Mouse (Mus musculus) hindbrain, postnatal 0 days (tissue): ENCODE data around the gene Mbnl2. TPM values are rescaled to one million over a fixed set of nuclear protein-coding genes. Genes with fewer than 3 reads are reported as not detected.

ENCODE experiments used
- ATAC-seq: fragments of 200-750 bp; cut with Nextera tagmentation; 2 replicates; pipeline ENCODE4 v1.8.0; 2017; ENCODE audit warnings: mild to moderate bottlenecking, moderate TSS enrichment, moderate library complexity
- DNase-seq: peaks from one replicate; pipeline ENCODE4 v3.0.0-alpha.2; 2015; ENCODE audit warnings: low spot score
- H3K27ac ChIP-seq: fragments of 300-500 bp; sonication (generic); 2 replicates; pipeline ENCODE4 v1.5.1; 2014; ENCODE audit warnings: mild to moderate bottlenecking
- H3K27me3 ChIP-seq: fragments of 300-500 bp; sonication (generic); 2 replicates; pipeline ENCODE4 v1.6.1; 2014; ENCODE audit warnings: low read length, mixed read lengths; ENCODE audit not compliant: insufficient read depth
- H3K36me3 ChIP-seq: fragments of 300-500 bp; sonication (generic); 2 replicates; pipeline ENCODE4 v1.6.1; 2014; ENCODE audit warnings: low read length, mixed read lengths; ENCODE audit not compliant: insufficient read depth
- H3K4me1 ChIP-seq: fragments of 300-500 bp; sonication (generic); 2 replicates; pipeline ENCODE4 v1.6.1; 2014; ENCODE audit warnings: antibody characterized with exemption, low read length, mixed read lengths; ENCODE audit not compliant: insufficient read depth
- H3K4me2 ChIP-seq: fragments of 300-500 bp; sonication (generic); 2 replicates; pipeline ENCODE4 v1.6.1; 2014; ENCODE audit warnings: low read depth, mild to moderate bottlenecking, low read length, moderate library complexity, mixed read lengths
- H3K4me3 ChIP-seq: fragments of 300-500 bp; sonication (generic); 2 replicates; pipeline ENCODE4 v1.5.1; 2014; ENCODE audit warnings: low read length
- H3K9ac ChIP-seq: fragments of 300-500 bp; sonication (generic); replicated peaks from 2 replicates; pipeline ENCODE4 v1.6.1; 2014; ENCODE audit warnings: mild to moderate bottlenecking, low read length, moderate library complexity, mixed read lengths
- H3K9me3 ChIP-seq: fragments of 300-500 bp; sonication (generic); 2 replicates; pipeline ENCODE4 v1.6.1; 2016; ENCODE audit warnings: low read length, mixed read lengths
- CTCF ChIP-seq: IDR thresholded peaks from 2 replicates; pipeline ENCODE4 v1.5.1; 2016; ENCODE audit warnings: antibody characterized with exemption, control low read depth, low read depth
- WGBS: fragments of 180-500 bp; shearing (Covaris S2); extraction: QIAGEN DNeasy Blood & Tissue Kit; methylation state at CpG from one replicate; pipeline ENCODE4 v1.1.7; 2014; 5-methylcytosine and 5-hydroxymethylcytosine counted together
- polyA plus RNA-seq: library from polyadenylated mRNA; unstranded; fragments of >200 nt; fragmentation: Nextera tagmentation; extraction: Ambion mirVana; gene quantifications from 2 replicates; pipeline ENCODE4 v1.2.1, GENCODE M21; 2015
- total RNA-seq: library from RNA; depleted of rRNA; stranded (reverse); fragments of >200 nt; gene quantifications from 2 replicates; pipeline ENCODE4 v1.2.3, GENCODE M21; 2014

The Mbnl2 gene
- total and polyA plus RNA-seq, 2 experiments from 2014 or later, result 28.6 to 78.3 TPM

- WGBS, result 75% methylated on average over 5 of the region's 5 CpGs
- DNase-seq (no peak), ATAC-seq (no peak)
- H3K36me3 ChIP-seq, result no peaks in the 10 kb centered on the region
- no peaks in the 10 kb centered on the region for H3K9me3 ChIP-seq
- TF ChIP-seq CTCF, result no peak
- H3K4me2 ChIP-seq, result no peak overlapping the region
- H3K4me1 ChIP-seq, result no peaks in the 10 kb centered on the region
- H3K4me3 ChIP-seq, result no peak overlapping the region
- H3K27ac ChIP-seq, result no peak overlapping the region
- H3K9ac ChIP-seq, result no peak overlapping the region
- no peaks in the 10 kb centered on the region for H3K27me3 ChIP-seq
These were observed 95.7 kb downstream of the Mbnl2 start for GRCm38 (mm10) chr14:120371174-120371573.

- Histone ChIP-seq H3K9me3 (no peaks in the 10 kb centered on the region), H3K4me3 (no peak overlapping the region), H3K27ac (no peak overlapping the region), H3K9ac (no peak overlapping the region), H3K27me3 (no peaks in the 10 kb centered on the region), H3K4me1 (no peaks in the 10 kb centered on the region), H3K36me3 (no peaks in the 10 kb centered on the region), H3K4me2 (no peak overlapping the region)
- 75% methylated on average over 11 of the region's 11 CpGs for WGBS
- DNase-seq, result no peak
- TF ChIP-seq CTCF, result no peak
- no peak for ATAC-seq
These were observed 97.9 kb downstream of the Mbnl2 start for GRCm38 (mm10) chr14:120373026-120374024.

DNA sequence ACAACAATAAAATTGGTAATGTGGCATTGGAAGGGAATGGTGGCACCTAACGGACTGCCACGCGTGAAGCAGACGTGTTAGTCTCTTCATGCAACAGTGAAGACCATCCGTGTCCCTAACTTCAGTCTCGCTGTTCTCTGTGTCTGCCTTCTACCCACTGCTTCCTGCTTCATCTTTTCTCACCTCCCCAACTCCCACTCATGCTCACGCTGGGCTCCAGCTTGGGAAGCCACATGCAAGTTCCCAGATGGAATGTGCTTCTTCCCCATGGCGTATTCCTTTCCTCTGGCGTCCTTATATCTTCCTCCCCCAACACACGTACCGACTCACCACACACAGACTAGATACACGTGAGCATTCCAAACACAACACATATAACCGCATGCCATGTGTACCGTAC is 99.3 kb downstream of the Mbnl2 start:
- Histone ChIP-seq H3K9me3 (no peaks in the 10 kb centered on the region), H3K4me2 (no peak overlapping the region), H3K4me3 (no peak overlapping the region), H3K27ac (no peak overlapping the region), H3K4me1 (no peaks in the 10 kb centered on the region), H3K9ac (no peak overlapping the region), H3K27me3 (no peaks in the 10 kb centered on the region), H3K36me3 (no peaks in the 10 kb centered on the region)
- ATAC-seq (no peak), DNase-seq (no peak)
- WGBS, result 97% methylated on average over 14 of the region's 14 CpGs
- TF ChIP-seq CTCF, result no peak

DNA sequence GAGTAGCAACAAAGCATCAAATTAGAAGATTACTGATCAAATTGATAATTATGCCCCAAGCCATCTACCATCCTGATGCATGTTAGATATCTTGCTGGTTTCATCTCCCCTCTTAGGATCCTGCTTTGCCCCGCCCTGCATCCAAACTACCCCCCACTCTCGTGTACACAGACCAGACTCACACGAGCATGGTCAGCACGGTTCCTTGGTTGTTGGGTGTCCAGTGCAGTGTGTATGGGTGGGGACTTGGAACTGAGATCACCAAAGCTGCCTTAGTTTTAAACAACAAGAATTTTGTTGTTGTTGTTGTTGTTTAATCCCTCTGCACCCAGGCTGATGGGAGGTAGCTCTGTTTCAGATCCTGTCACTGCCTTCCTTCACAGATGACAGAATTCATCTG is 101.7 kb downstream of the Mbnl2 start:
- ATAC-seq (no peak), DNase-seq (no peak)
- no peak overlapping the region for H3K27ac ChIP-seq
- H3K9me3 ChIP-seq, result no peaks in the 10 kb centered on the region
- no peak for TF ChIP-seq CTCF
- H3K36me3 ChIP-seq, result no peaks in the 10 kb centered on the region
- no peak overlapping the region for H3K4me3 ChIP-seq
- WGBS, result 85% methylated on average over 4 of the region's 4 CpGs
- no peaks in the 10 kb centered on the region for H3K27me3 ChIP-seq
- H3K9ac ChIP-seq, result no peak overlapping the region
- H3K4me2 ChIP-seq, result no peak overlapping the region
- no peaks in the 10 kb centered on the region for H3K4me1 ChIP-seq

GRCm38 (mm10) chr14:120378002-120378401 is 102.5 kb downstream of the Mbnl2 start:
- Histone ChIP-seq H3K4me3 (no peak overlapping the region), H3K4me1 (no peaks in the 10 kb centered on the region), H3K36me3 (no peaks in the 10 kb centered on the region), H3K9me3 (no peaks in the 10 kb centered on the region), H3K27me3 (no peaks in the 10 kb centered on the region), H3K27ac (no peak overlapping the region), H3K9ac (no peak overlapping the region), H3K4me2 (no peak overlapping the region)
- WGBS, result 60% methylated on average over 8 of the region's 8 CpGs
- no peak for DNase-seq
- no peak for ATAC-seq
- no peak for TF ChIP-seq CTCF

GRCm38 (mm10) chr14:120379716-120380115 is 104.2 kb downstream of the Mbnl2 start:
- 74% methylated on average over 4 of the region's 4 CpGs for WGBS
- DNase-seq (no peak), ATAC-seq (no peak)
- Histone ChIP-seq H3K27me3 (no peaks in the 10 kb centered on the region), H3K27ac (no peak overlapping the region), H3K4me2 (no peak overlapping the region), H3K4me1 (no peaks in the 10 kb centered on the region), H3K4me3 (no peak overlapping the region), H3K9ac (no peak overlapping the region), H3K36me3 (no peaks in the 10 kb centered on the region), H3K9me3 (no peaks in the 10 kb centered on the region)
- no peak for TF ChIP-seq CTCF

DNA sequence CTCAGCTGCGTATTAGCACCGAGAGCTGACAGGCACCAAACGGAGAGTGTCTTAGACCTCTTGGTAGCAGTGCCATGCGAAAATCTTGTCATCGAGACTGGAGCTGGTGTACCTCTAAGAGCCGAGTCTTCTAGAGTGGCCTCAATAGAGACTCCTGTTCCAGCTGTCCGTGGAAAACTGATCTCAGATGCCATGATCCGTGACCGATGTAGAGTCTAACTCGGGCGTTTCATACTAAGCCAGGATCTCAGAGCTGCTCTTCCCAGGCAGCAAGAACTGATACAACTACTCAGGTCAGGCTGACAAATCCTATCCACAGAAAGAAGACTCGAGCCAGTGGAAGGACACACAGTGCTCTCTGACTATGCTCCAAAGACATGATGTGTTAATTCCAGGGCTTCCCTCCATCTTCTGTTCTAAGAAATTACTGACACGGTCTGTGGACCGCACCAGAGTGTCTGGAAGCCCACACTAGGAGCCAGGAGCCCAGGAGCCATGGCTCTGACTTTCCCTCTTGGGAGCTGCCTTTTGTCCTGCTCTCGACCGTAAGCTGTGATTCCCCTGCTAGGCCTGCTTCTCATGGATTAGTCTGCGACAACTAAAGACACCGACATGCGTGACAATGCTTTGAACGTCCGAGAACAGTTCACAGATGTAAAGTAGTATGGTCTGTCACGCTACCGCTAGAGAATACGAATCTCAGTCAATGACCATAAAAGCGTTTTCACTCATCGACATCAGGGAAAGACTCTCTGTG is 106.1 kb downstream of the Mbnl2 start:
- Histone ChIP-seq H3K9me3 (no peaks in the 10 kb centered on the region), H3K27me3 (no peaks in the 10 kb centered on the region), H3K4me2 (no peak overlapping the region), H3K9ac (no peak overlapping the region), H3K36me3 (no peaks in the 10 kb centered on the region), H3K4me1 (no peaks in the 10 kb centered on the region), H3K27ac (no peak overlapping the region), H3K4me3 (no peak overlapping the region)
- TF ChIP-seq CTCF, result no peak
- DNase-seq (no peak), ATAC-seq (no peak)
- 76% methylated on average over 26 of the region's 26 CpGs for WGBS
